Mouse (Mus musculus) kidney, adult 2 months (tissue): ENCODE results near the gene Usp2.

Source experiments
- CTCF ChIP-seq: fragments of 200-500 bp; conservative IDR thresholded peaks from 2 replicates; pipeline ENCODE4 v1.5.1; 2011; ENCODE audit warnings: low read depth, mild to moderate bottlenecking, control low read depth, low read length, moderate library complexity, mixed read lengths; ENCODE audit not compliant: insufficient read depth, insufficient read length
- POLR2A ChIP-seq: fragments of 200-500 bp; IDR thresholded peaks from one replicate; pipeline ENCODE4 v1.6.1; 2011; ENCODE audit warnings: low read depth, low read length, control low read depth

GRCm38 (mm10) chr9:44072599-44072915 is 5.7 kb downstream of the Usp2 start:
- TF ChIP-seq CTCF (no peak), POLR2A (no peak)
